Mouse (Mus musculus) CH12.LX (cell line): ENCODE measurements at regions not wholly inside any gene's neighbourhood (a gene's known extent, or its start where the extent isn't known, plus 50 kb on each side); places are given as distances from the start of the nearest gene placed in this dataset.

ENCODE experiments used
- DNase-seq: peaks from one replicate; pipeline ENCODE4 v3.0.0-alpha.2; 2013; ENCODE audit errors: extremely low read depth
- H3K27ac ChIP-seq: 2 replicates; pipeline ENCODE4 v1.5.1; 2012; ENCODE audit warnings: low read depth, mild to moderate bottlenecking, control low read depth, moderate library complexity; ENCODE audit not compliant: insufficient read depth
- H3K27me3 ChIP-seq: replicated peaks from 2 replicates; pipeline ENCODE3; 2012; ENCODE audit warnings: inconsistent platforms
- H3K36me3 ChIP-seq, 2 experiments: replicated peaks in 1 of 2; 2 replicates each; pipeline versions ENCODE3 to v1.6.1; 2012; ENCODE audit warnings: inconsistent platforms in 1 of 2, low read length in 1 of 2, mild to moderate bottlenecking in 1 of 2, mixed read lengths in 1 of 2, moderate library complexity in 1 of 2; ENCODE audit not compliant: control insufficient read depth in 1 of 2, insufficient read depth in 1 of 2
- H3K4me1 ChIP-seq, 2 experiments: 2 replicates each; pipeline ENCODE4 v1.6.1; 2012; ENCODE audit warnings: inconsistent platforms in 1 of 2, moderate library complexity in 1 of 2; ENCODE audit not compliant: insufficient read depth in 2 of 2, control insufficient read depth in 1 of 2
- H3K4me2 ChIP-seq: 2 replicates; pipeline ENCODE4 v1.6.1; 2012; ENCODE audit warnings: low read depth, mild to moderate bottlenecking, control low read depth; ENCODE audit not compliant: poor library complexity, insufficient read depth, severe bottlenecking
- H3K4me3 ChIP-seq, 3 experiments: fragments of 150-350 bp in 1 of 3; sonication (generic) in 1 of 3; replicated peaks in 1 of 3; 2 replicates each; pipeline versions ENCODE3 to v1.5.1; 2011 to 2012; ENCODE audit warnings: low read depth in 2 of 3, low read length in 2 of 3, mild to moderate bottlenecking in 2 of 3, moderate library complexity in 2 of 3, control low read depth in 1 of 3, improper control_type of control experiment in 1 of 3, inconsistent platforms in 1 of 3, mixed read lengths in 1 of 3; ENCODE audit not compliant: poor library complexity in 1 of 3
- H3K79me2 ChIP-seq: replicated peaks from 2 replicates; pipeline ENCODE4 v1.6.1; 2012; ENCODE audit warnings: mild to moderate bottlenecking, moderate library complexity; ENCODE audit not compliant: control insufficient read depth, poor library complexity, insufficient read depth, severe bottlenecking; ENCODE audit errors: extremely low read depth
- H3K9ac ChIP-seq: 2 replicates; pipeline ENCODE4 v1.6.1; 2012; ENCODE audit warnings: low read depth, mild to moderate bottlenecking, control low read depth, moderate library complexity; ENCODE audit not compliant: insufficient read depth
- H3K9me3 ChIP-seq: replicated peaks from 2 replicates; pipeline ENCODE3; 2012; ENCODE audit warnings: low read length, inconsistent platforms, mixed read lengths
- CHD1 ChIP-seq: IDR thresholded peaks from 2 replicates; pipeline ENCODE4 v1.6.1; 2012; ENCODE audit warnings: low read depth, low read length, improper control_type of control experiment, inconsistent platforms
- CTCF ChIP-seq, 2 experiments: IDR thresholded peaks in 1 of 2; conservative IDR thresholded peaks in 1 of 2; 2 replicates each; pipeline ENCODE4 v1.5.1; 2011 to 2012; ENCODE audit warnings: low read depth in 2 of 2, low read length in 2 of 2, improper control_type of control experiment in 1 of 2, inconsistent platforms in 1 of 2, mild to moderate bottlenecking in 1 of 2, moderate library complexity in 1 of 2
- E2F4 ChIP-seq: IDR thresholded peaks from 2 replicates; pipeline ENCODE4 v1.6.1; 2011; ENCODE audit warnings: low read depth, low read length, improper control_type of control experiment; ENCODE audit not compliant: insufficient replicate concordance
- ELF1 ChIP-seq: IDR thresholded peaks from 2 replicates; pipeline ENCODE4 v1.6.1; 2014; ENCODE audit warnings: low read depth, mild to moderate bottlenecking, inconsistent platforms, low read length, improper control_type of control experiment
- ETS1 ChIP-seq: conservative IDR thresholded peaks from 2 replicates; pipeline ENCODE4 v1.6.1; 2012; ENCODE audit warnings: low read depth, mild to moderate bottlenecking, inconsistent platforms, low read length, improper control_type of control experiment, moderate library complexity
- GABPA ChIP-seq: IDR thresholded peaks from 2 replicates; pipeline ENCODE4 v1.6.1; 2012; ENCODE audit warnings: low read depth, low read length, improper control_type of control experiment, inconsistent platforms; ENCODE audit not compliant: insufficient replicate concordance
- HCFC1 ChIP-seq: IDR thresholded peaks from 2 replicates; pipeline ENCODE4 v1.6.1; 2012; ENCODE audit warnings: low read depth, mild to moderate bottlenecking, inconsistent platforms, low read length, improper control_type of control experiment
- KAT2A ChIP-seq: IDR thresholded peaks from 2 replicates; pipeline ENCODE4 v1.6.1; 2012; ENCODE audit warnings: low read length, improper control_type of control experiment, inconsistent platforms; ENCODE audit not compliant: insufficient replicate concordance
- MAFK ChIP-seq: IDR thresholded peaks from 2 replicates; pipeline ENCODE4 v1.6.1; 2011; ENCODE audit warnings: low read length, improper control_type of control experiment; ENCODE audit not compliant: insufficient replicate concordance
- MAX ChIP-seq: IDR thresholded peaks from 2 replicates; pipeline ENCODE4 v1.6.1; 2011; ENCODE audit warnings: low read length, improper control_type of control experiment
- MAZ ChIP-seq: IDR thresholded peaks from 2 replicates; pipeline ENCODE4 v1.6.1; 2012; ENCODE audit warnings: low read depth, mild to moderate bottlenecking, inconsistent platforms, low read length, improper control_type of control experiment, moderate library complexity
- MEF2A ChIP-seq: IDR thresholded peaks from 2 replicates; pipeline ENCODE4 v1.6.1; 2014; ENCODE audit warnings: low read depth, mild to moderate bottlenecking, inconsistent platforms, low read length, improper control_type of control experiment, borderline replicate concordance
- MXI1 ChIP-seq: IDR thresholded peaks from 2 replicates; pipeline ENCODE4 v1.6.1; 2011; ENCODE audit warnings: mild to moderate bottlenecking, low read depth, low read length, improper control_type of control experiment
- NELFE ChIP-seq: IDR thresholded peaks from 2 replicates; pipeline ENCODE4 v1.6.1; 2011; ENCODE audit warnings: low read depth, low read length, improper control_type of control experiment
- PAX5 ChIP-seq: IDR thresholded peaks from 2 replicates; pipeline ENCODE4 v1.6.1; 2012; ENCODE audit warnings: low read length, inconsistent platforms, mixed read lengths
- POLR2AphosphoS2 ChIP-seq: IDR thresholded peaks from 2 replicates; pipeline ENCODE4 v1.6.1; 2011; ENCODE audit warnings: low read depth, low read length, improper control_type of control experiment
- RAD21 ChIP-seq: IDR thresholded peaks from 2 replicates; pipeline ENCODE4 v1.6.1; 2011; ENCODE audit warnings: low read depth, mild to moderate bottlenecking, low read length, improper control_type of control experiment, moderate library complexity
- SIN3A ChIP-seq: IDR thresholded peaks from 2 replicates; pipeline ENCODE4 v1.6.1; 2012; ENCODE audit warnings: low read length, improper control_type of control experiment, inconsistent platforms
- SMC3 ChIP-seq: IDR thresholded peaks from 2 replicates; pipeline ENCODE4 v1.6.1; 2011; ENCODE audit warnings: low read depth, low read length, improper control_type of control experiment
- TBP ChIP-seq: conservative IDR thresholded peaks from 2 replicates; pipeline ENCODE4 v1.6.1; 2011; ENCODE audit warnings: low read depth, low read length, improper control_type of control experiment
- UBTF ChIP-seq: IDR thresholded peaks from 2 replicates; pipeline ENCODE4 v1.6.1; 2012; ENCODE audit warnings: low read depth, mild to moderate bottlenecking, inconsistent platforms, low read length, improper control_type of control experiment, moderate library complexity
- USF1 ChIP-seq: IDR thresholded peaks from 2 replicates; pipeline ENCODE4 v1.6.1; 2014; ENCODE audit warnings: low read depth, mild to moderate bottlenecking, inconsistent platforms, low read length, improper control_type of control experiment
- ZC3H11A ChIP-seq: IDR thresholded peaks from 2 replicates; pipeline ENCODE4 v1.6.1; 2012; ENCODE audit warnings: low read depth, mild to moderate bottlenecking, inconsistent platforms, low read length, improper control_type of control experiment
- ZKSCAN1 ChIP-seq: IDR thresholded peaks from 2 replicates; pipeline ENCODE4 v1.6.1; 2012; ENCODE audit warnings: low read depth, inconsistent platforms, low read length, improper control_type of control experiment, borderline replicate concordance
- ZNF384 ChIP-seq: IDR thresholded peaks from 2 replicates; pipeline ENCODE4 v1.6.1; 2012; ENCODE audit warnings: low read depth, low read length, improper control_type of control experiment, inconsistent platforms
- dilution Hi-C: fragments of 300-500 bp; cut with MboI; formaldehyde crosslinking; loops from 2 replicates; pipeline ENCODE4 v1.14.3; 2020; ENCODE audit warnings: low sequenced_read_pairs; ENCODE audit not compliant: extremely low pct_unique_long_range_greater_than_20kb, extremely low pct_ligation_motif_present
- in situ Hi-C: fragments of 300-500 bp; cut with MboI; formaldehyde crosslinking; loops from 3 replicates; pipeline ENCODE4 v1.14.3; 2019; ENCODE audit warnings: low sequenced_read_pairs, low pct_ligation_motif_present, low pct_unique_long_range_greater_than_20kb, mixed read lengths

DNA sequence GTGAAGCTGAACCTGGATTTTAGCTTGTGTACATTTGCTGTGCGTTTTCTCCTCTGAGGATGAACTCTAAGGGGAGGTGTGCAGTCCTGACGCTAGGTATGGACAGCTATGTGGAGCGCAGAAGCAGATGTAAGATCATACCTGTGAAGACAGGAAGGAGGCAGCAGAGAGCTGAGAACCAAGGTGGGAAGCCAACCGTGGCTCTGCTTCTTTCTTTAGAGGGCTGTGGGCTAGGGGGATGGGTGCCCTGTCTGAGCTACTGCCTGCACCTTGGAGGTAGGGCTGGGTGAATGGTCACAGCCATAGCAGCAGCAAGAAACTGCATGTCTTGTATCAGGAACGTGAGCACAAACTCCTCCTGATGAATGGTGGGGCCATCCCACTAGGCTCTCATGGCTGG lies 316.6 kb downstream of the Eipr1 start:
- in situ Hi-C loops: no loop called here
- TF ChIP-seq RAD21 (peak; percentile 70), E2F4 (no peak), MAX (no peak), MAZ (no peak), USF1 (no peak), UBTF (no peak), ZNF384 (no peak), SMC3 (peak; percentile 61), NELFE (no peak), PAX5 (no peak), HCFC1 (no peak), ELF1 (no peak), MXI1 (no peak), ZKSCAN1 (no peak), CTCF (conservative IDR thresholded peaks at IDR 0.05 in 1 of 2, IDR thresholded peaks at IDR 0.05 in 1 of 2; ENCODE audit: low read depth in 2 of 2, low read length in 2 of 2) (peak; percentile 37 to 68; a peak in 3 of 4 replicates), ETS1 (no peak), CHD1 (no peak), SIN3A (no peak)
- TF ChIP-seq, all 38 proteins: peak for 3
- Histone ChIP-seq H3K4me2 (no peak overlapping the region), H3K27ac (no peak overlapping the region), H3K9ac (no peak overlapping the region), H3K27me3 (no peaks in the 10 kb centered on the region), H3K4me1 (peaks cover 0 to 3% of the 10 kb centered on the region in 2 experiments; a peak in 1 of 4 replicates), H3K4me3 (no peak overlapping the region), H3K36me3 (no peaks in the 10 kb centered on the region), H3K9me3 (no peaks in the 10 kb centered on the region), H3K79me2 (no peaks in the 10 kb centered on the region)
- DNase-seq: peak; percentile 54
- dilution Hi-C loops: no loop called here

DNA sequence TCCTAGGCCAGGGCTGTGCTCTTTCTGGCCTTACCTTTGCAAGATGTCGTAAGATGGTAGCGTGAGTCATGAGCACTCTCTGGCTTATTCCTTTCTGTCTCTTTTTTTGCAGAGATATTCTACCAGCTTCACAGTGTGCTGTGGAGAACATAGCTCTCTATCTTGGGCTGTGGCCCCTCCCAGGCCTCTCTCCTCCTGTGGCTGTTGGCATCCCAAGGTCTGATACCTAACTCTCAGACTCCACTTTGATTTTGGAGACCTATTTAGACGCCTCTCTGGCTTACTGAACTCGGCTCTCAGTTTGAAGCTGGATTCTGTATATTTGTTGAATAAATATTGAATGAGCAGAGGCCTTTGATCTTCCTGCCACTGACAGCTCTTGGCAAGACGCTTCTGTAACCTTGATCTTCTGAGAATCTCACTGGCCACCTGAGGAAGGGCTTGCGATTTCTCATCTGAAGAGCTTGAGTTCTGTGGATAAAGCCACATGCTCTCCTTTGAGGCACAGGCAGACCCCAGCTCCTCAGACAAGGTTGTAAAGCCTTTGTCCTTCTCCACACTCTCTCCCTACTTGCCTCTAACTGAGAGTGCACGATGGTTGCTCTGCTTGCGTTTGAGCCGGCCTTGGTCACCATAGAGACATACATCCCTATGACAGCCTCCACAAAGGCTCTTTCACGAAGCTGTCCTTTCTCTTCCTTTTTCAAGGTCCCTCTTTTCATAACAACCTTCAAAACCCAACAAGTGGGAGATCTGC lies 323.7 kb downstream of the Eipr1 start:
- dilution Hi-C loops: no loop called here
- H3K9me3 ChIP-seq: no peaks in the 10 kb centered on the region
- TF ChIP-seq MEF2A (no peak), GABPA (no peak), ELF1 (no peak), POLR2AphosphoS2 (no peak), ZC3H11A (no peak), MAFK (no peak), KAT2A (no peak), MAZ (no peak), RAD21 (no peak), TBP (no peak)
- TF ChIP-seq, all 38 proteins: peak for 0
- Histone ChIP-seq H3K4me1 (no peaks in the 10 kb centered on the region), H3K9ac (no peak overlapping the region), H3K79me2 (no peaks in the 10 kb centered on the region), H3K4me3 (no peak overlapping the region), H3K4me2 (no peak overlapping the region), H3K36me3 (no peaks in the 10 kb centered on the region), H3K27ac (no peak overlapping the region), H3K27me3 (no peaks in the 10 kb centered on the region)
- in situ Hi-C loops: no loop called here
- DNase-seq: no peak
